Mouse (Mus musculus) lung, postnatal 0 days (tissue): ENCODE results near the gene Dnal4. TPM values are rescaled to one million over a fixed set of nuclear protein-coding genes. Genes with fewer than 3 reads are reported as not detected.

Experiments
- ATAC-seq: fragments of 200-750 bp; cut with Nextera tagmentation; 2 replicates; pipeline ENCODE4 v1.8.0; 2017; ENCODE audit warnings: moderate library complexity
- DNase-seq: peaks from one replicate; pipeline ENCODE4 v3.0.0-alpha.2; 2016; ENCODE audit warnings: low spot score
- H3K27ac ChIP-seq: fragments of 300-500 bp; sonication (generic); 2 replicates; pipeline ENCODE4 v1.5.1; 2014; ENCODE audit warnings: antibody characterized with exemption, mild to moderate bottlenecking, low read length, mixed read lengths
- H3K27me3 ChIP-seq: fragments of 300-500 bp; sonication (generic); replicated peaks from 2 replicates; pipeline ENCODE4 v1.6.1; 2014; ENCODE audit warnings: low read length, mixed read lengths; ENCODE audit not compliant: insufficient read depth
- H3K36me3 ChIP-seq: fragments of 300-500 bp; sonication (generic); 2 replicates; pipeline ENCODE4 v1.6.1; 2014; ENCODE audit warnings: low read length, mixed read lengths; ENCODE audit not compliant: insufficient read depth
- H3K4me1 ChIP-seq: fragments of 300-500 bp; sonication (generic); 2 replicates; pipeline ENCODE4 v1.6.1; 2014; ENCODE audit warnings: antibody characterized with exemption, low read depth, low read length, mixed read lengths; ENCODE audit not compliant: insufficient read depth
- H3K4me2 ChIP-seq: fragments of 300-500 bp; sonication (generic); replicated peaks from 2 replicates; pipeline ENCODE4 v1.6.1; 2014; ENCODE audit warnings: low read depth, mild to moderate bottlenecking, low read length, moderate library complexity, mixed read lengths
- H3K4me3 ChIP-seq: fragments of 300-500 bp; sonication (generic); 2 replicates; pipeline ENCODE4 v1.5.1; 2014; ENCODE audit warnings: low read depth, low read length
- H3K9ac ChIP-seq: fragments of 300-500 bp; sonication (generic); replicated peaks from 2 replicates; pipeline ENCODE4 v1.6.1; 2014; ENCODE audit warnings: low read depth, mild to moderate bottlenecking
- H3K9me3 ChIP-seq: fragments of 300-500 bp; sonication (generic); 2 replicates; pipeline ENCODE4 v1.6.1; 2016; ENCODE audit warnings: low read length, mixed read lengths
- CTCF ChIP-seq: IDR thresholded peaks from 2 replicates; pipeline ENCODE4 v1.5.1; 2016; ENCODE audit warnings: antibody characterized with exemption, mild to moderate bottlenecking
- EP300 ChIP-seq: IDR thresholded peaks from 2 replicates; pipeline ENCODE4 v1.6.1; 2016; ENCODE audit warnings: antibody characterized with exemption, mild to moderate bottlenecking, control low read depth
- WGBS: fragments of 180-500 bp; shearing (Covaris S2); extraction: QIAGEN DNeasy Blood & Tissue Kit; methylation state at CpG from one replicate; pipeline ENCODE4 v1.1.7; 2014; 5-methylcytosine and 5-hydroxymethylcytosine counted together
- polyA plus RNA-seq: library from polyadenylated mRNA; unstranded; fragments of >200 nt; fragmentation: Nextera tagmentation; extraction: Ambion mirVana; gene quantifications from 2 replicates; pipeline ENCODE4 v1.2.1, GENCODE M21; 2015

Gene Dnal4
- polyA plus RNA-seq, 1 experiment from 2014 or later: 52.4 TPM

DNA sequence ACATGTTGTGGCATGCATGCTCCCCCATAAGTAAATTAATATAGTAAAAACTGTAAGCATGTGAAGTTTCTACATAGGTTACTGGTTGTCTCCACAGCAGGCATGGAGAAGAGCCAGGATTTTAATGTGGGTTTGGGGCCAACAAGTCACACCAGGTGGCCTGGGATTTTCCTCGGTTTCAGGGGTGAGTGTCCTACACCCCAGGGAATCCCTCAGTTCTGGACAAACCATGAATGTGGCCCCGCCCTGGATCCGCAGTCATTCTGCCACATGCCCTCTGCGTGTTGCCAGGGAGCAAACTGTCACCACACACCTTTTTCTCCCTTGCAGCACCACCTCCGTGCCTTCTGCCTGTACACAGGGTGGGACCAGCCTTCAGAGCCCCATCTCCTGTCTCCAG lies 31.0 kb upstream of the Dnal4 start:
- Histone ChIP-seq H3K27me3 (peaks cover 37% of the 10 kb centered on the region), H3K9me3 (no peaks in the 10 kb centered on the region)
- ATAC-seq: no peak

DNA sequence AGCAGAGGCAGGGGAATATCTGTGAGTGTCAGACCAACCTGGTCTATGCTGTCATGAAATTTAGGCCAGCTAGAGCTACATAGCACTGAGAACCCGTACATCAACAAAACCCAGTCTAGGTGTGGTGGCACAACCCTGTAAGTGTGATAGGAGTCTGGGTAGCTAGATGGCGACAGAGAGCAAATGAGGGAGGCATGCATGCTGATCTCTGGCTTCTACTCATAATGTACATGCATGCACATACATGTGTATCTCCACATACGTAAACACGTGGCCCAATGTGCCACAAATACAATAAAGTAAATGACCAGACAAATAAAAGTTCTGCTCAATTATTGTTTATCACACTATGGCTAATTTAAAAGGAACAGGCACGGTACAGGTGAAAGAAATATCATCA lies 30.5 kb upstream of the Dnal4 start:
- H3K4me2 ChIP-seq: no peak overlapping the region
- no peaks in the 10 kb centered on the region for H3K9me3 ChIP-seq
- peak; percentile 61 for DNase-seq
- ATAC-seq: no peak
- H3K4me3 ChIP-seq: no peak overlapping the region
- TF ChIP-seq CTCF: peak; percentile 86
- no peak for TF ChIP-seq EP300
- H3K9ac ChIP-seq: no peak overlapping the region
- H3K27me3 ChIP-seq: peaks cover 42% of the 10 kb centered on the region
- no peaks in the 10 kb centered on the region for H3K36me3 ChIP-seq
- WGBS: 22% methylated on average over 5 of the region's 5 CpGs
- no peak overlapping the region for H3K27ac ChIP-seq
- H3K4me1 ChIP-seq: peaks cover 6% of the 10 kb centered on the region; the same call in 1 of the 2 replicates

More for the DNA sequence above, 31.0 kb upstream of the Dnal4 start:
- Histone ChIP-seq H3K27ac (no peak overlapping the region), H3K4me3 (no peak overlapping the region), H3K36me3 (no peaks in the 10 kb centered on the region), H3K9ac (no peak overlapping the region), H3K4me1 (peaks cover 3% of the 10 kb centered on the region; the same call in 1 of the 2 replicates), H3K4me2 (no peak overlapping the region)
- no peak for DNase-seq
- WGBS: 44% methylated on average over 5 of the region's 5 CpGs
- no peak for TF ChIP-seq EP300
- no peak for TF ChIP-seq CTCF

DNA sequence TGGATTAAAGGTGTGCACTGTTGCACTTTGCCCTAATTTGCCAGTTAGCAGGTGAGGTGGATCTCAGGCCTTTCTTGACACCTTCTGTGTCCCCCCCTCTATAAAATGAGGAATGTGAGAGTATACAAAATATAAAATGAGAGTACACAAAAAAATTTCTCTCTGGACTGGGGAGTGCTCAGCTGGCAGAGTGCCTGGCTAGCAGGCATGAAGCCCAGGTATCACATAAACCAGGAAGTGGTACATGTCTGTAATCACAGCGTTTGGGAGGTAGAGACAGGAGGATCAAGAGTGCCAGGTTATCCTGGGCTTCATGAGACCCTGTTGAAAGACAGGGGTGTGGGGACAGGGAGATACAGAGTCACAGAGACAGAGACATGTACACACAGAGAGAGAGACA lies 29.4 kb upstream of the Dnal4 start:
- ATAC-seq: no peak
- no peak overlapping the region for H3K4me2 ChIP-seq
- no peak for DNase-seq
- no peak overlapping the region for H3K9ac ChIP-seq
- no peaks in the 10 kb centered on the region for H3K9me3 ChIP-seq
- TF ChIP-seq CTCF (no peak), EP300 (no peak)
- peaks cover 52% of the 10 kb centered on the region for H3K27me3 ChIP-seq
- H3K4me3 ChIP-seq: no peak overlapping the region
- 24% methylated on average over 1 of the region's 1 CpGs for WGBS
- H3K27ac ChIP-seq: no peak overlapping the region
- H3K4me1 ChIP-seq: peaks cover 6% of the 10 kb centered on the region; the same call in 1 of the 2 replicates
- H3K36me3 ChIP-seq: no peaks in the 10 kb centered on the region

DNA sequence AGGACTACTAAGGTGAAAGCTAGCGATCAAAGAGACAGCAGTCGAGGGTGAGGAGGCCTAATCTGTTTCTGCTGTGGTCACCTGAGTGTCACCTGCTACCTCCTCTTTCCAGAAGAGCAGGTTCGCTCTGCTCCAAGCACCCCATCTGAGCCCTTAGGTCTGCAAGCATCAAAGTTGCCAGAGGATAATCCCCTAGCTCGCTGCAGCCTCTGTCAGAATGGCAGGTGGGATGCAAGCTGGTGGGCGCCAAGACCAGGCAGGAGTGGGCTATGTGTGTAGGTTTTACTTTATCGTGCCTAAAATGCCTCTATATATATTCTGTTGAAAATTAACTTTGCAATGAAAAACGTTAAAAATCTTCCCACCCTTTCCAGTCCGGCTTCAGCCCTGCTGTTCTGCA lies 27.6 kb upstream of the Dnal4 start:
- Histone ChIP-seq H3K9me3 (no peaks in the 10 kb centered on the region), H3K36me3 (no peaks in the 10 kb centered on the region), H3K27ac (no peak overlapping the region), H3K27me3 (peaks cover 53% of the 10 kb centered on the region), H3K4me3 (no peak overlapping the region), H3K9ac (no peak overlapping the region), H3K4me1 (peaks cover 6% of the 10 kb centered on the region; the same call in 1 of the 2 replicates), H3K4me2 (no peak overlapping the region)
- no peak for TF ChIP-seq EP300
- TF ChIP-seq CTCF: no peak
- DNase-seq (no peak), ATAC-seq (no peak)
- 21% methylated on average over 8 of the region's 8 CpGs for whole genome bisulfite sequencing

DNA sequence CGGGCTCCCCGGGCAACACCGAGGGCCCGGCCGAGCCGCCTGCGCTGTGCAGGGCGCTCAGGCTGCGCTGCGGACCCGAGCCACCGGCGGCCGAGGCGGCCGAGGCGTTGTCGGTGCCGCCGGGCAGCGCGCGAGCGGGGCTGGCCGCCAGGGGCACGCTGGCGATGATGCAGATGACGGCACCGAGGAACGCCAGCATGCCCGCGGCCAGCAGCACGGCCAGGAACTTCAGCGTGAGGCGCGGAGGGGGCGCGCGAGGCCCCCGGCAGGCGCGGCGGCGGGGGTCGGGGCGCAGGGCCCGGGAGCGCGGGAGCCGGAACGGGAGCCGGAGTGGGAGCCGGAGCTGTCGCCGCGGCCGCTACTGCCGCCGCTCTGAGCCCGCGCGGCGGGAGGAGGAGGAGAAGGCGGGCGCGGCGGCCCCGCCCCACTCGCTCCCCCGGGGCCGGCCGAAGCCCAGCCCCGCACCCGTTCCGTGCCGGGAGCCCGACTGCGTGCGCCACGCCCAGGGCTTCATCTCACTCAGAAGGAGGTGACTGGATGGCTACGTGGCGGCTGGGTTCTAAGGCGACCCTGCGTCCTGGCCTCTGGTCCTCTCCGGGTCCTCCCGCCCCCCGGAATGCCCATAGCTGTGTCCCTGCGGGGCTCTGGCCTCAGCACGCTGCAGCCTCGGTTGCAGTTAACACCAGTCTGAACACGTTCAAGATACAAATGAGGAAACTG lies 26.9 kb upstream of the Dnal4 start, which contains the start of gene Nptxr:
Gene Nptxr (minus strand): TSS at position 415 of the 720 bp plus-strand sequence.
- H3K4me1 ChIP-seq: peaks cover 6% of the 10 kb centered on the region; the same call in 1 of the 2 replicates
- peaks cover 49% of the 10 kb centered on the region for H3K27me3 ChIP-seq
- H3K9me3 ChIP-seq: no peaks in the 10 kb centered on the region
- H3K27ac ChIP-seq: no peak within 1 kb of the TSS
- peak within 1 kb of the TSS; percentile 16; the same call in 1 of the 2 replicates for H3K9ac ChIP-seq
- under 1% methylated on average over 53 of the region's 91 CpGs for WGBS
- H3K4me2 ChIP-seq: peak within 1 kb of the TSS; percentile 95
- peak; percentile 64 for DNase-seq
- peak within 1 kb of the TSS; percentile 54 for H3K4me3 ChIP-seq
- H3K36me3 ChIP-seq: no peaks in the 10 kb centered on the region
- TF ChIP-seq CTCF: no peak; the same call in none of the 2 replicates
- no peak for TF ChIP-seq EP300
- ATAC-seq: peak; percentile 87

DNA sequence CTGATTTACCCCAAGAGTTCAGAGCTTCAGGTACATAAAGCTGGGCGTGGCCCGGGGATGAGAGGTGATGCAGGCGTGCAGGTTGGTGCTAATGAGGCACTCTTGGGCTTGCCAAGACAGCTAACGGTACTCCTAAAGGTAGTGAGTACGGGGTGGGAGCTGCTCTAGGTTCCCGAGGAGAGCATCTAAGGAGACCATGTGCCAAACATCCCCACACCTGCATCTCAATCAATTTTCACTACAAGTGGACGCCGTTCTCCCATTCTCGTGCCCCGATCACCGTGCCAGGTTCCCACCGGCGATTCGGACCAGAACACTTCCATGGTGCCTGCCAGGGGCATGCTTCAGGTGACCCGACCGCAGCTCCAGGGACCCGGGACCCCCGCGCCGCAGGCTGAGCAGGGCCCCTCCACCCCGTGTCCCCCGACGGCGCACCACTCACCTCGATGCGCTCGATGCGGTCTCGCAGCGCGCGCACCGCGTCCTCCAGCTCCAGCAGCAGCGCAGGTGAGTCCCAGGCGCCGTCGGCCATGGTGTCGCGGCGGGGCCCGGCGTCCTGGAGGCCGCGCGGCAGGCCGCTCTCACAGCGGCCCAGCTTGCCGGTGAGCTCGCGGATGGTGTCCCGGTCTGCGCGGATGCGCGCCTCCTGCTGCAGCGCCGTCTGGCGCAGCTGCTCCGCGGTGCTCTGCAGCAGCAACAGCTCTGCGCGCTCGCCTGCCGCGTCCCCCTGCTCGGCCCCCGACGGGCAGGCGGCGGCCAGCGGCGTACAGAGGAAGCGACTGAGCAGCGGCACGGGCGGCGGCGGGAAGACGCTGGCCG lies 26.1 kb upstream of the Dnal4 start:
- Histone ChIP-seq H3K27ac (no peak overlapping the region), H3K4me1 (peaks cover 6% of the 10 kb centered on the region; the same call in 1 of the 2 replicates), H3K4me3 (peak overlapping the region; percentile 54), H3K36me3 (no peaks in the 10 kb centered on the region), H3K9me3 (no peaks in the 10 kb centered on the region), H3K27me3 (peaks cover 48% of the 10 kb centered on the region), H3K4me2 (peak overlapping the region; percentile 95), H3K9ac (0 out of 2 replicates have a peak overlapping the region, but pooled peaks have one; percentile 16)
- DNase-seq (peak; percentile 13), ATAC-seq (peak; percentile 49)
- TF ChIP-seq EP300: no peak
- TF ChIP-seq CTCF: peak; percentile 28
- 5% methylated on average over 78 of the region's 81 CpGs for WGBS
